Mouse (Mus musculus) ES-E14 (cell line): Measurements from ENCODE around the gene Gm29735.

ENCODE experiments used
- MAFK ChIP-seq: IDR thresholded peaks from 2 replicates; pipeline ENCODE4 v1.6.1; 2014; ENCODE audit warnings: mild to moderate bottlenecking, low read depth, low read length, inconsistent platforms; ENCODE audit not compliant: insufficient read depth
- ZC3H11A ChIP-seq: IDR thresholded peaks from 2 replicates; pipeline ENCODE4 v1.6.1; 2012; ENCODE audit warnings: low read depth, mild to moderate bottlenecking, inconsistent platforms, low read length, borderline replicate concordance

DNA sequence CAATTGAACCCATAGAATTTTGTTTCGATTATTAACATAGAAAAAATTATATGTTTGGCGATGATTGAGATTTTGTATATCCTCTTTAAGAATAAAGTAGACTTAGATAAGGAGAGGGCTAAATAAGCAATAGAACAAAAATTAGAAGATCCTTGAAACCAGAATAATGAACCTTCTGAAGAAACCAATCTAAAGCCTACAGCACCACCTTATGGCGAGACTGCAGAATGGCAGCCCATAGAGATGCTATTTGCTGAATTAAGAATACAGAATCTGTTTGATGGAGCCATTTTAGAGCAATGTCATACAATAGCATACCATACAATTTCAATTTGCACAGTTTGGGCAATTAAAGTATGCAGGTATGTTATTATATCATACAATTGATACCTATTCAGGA lies 12.9 kb upstream of the Gm29735 start:
- TF ChIP-seq MAFK, result no peak
- TF ChIP-seq ZC3H11A, result 0 out of 2 replicates have a peak, but pooled peaks have one; percentile 29
